ENCODE assay signal across 11 mouse cellular contexts in the genomic region with DNA sequence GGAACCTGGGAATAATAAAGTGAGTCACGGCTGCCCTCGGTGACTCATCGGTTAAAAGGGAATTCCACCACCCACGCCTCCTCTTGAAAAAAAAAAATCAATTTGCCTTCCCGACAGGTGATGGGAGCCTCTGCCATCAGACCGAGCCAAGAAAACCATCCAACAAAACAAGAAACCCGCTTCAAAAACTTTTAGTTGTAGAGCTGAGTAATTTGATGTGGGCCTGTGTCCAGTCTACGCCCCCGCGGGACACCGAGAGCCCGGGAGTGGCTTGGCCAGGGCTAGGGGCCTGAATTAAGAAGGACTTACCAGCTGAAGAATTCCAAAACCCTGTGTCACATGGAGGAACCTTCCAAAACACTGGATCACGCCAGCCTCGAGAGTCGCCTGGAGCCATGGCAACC.
DNase-seq lines count a peak whose midpoint lies in the region; ATAC-seq and TF ChIP-seq lines count a peak whose summit lies in the region.
"Had no signal": no experiment of that assay in that cellular context is flagged by ENCODE, and none has a peak within 500 bp of the region (broad histone marks: within the 10 kb centered on the region; RNA-seq: fewer than 3 reads in every experiment).

No protein-coding gene starts in this region.

- TF ChIP-seq CTCF in forebrain, postnatal 0 days (IDR thresholded peaks at IDR 0.05; ENCODE audit: low read depth) = no peak
- no peak for TF ChIP-seq CTCF in liver, postnatal 0 days (IDR thresholded peaks at IDR 0.05; ENCODE audit: low read depth)

- DNase-seq in forebrain, postnatal 0 days = peak; percentile 15
- DNase-seq in 3T3-L1 (ENCODE audit: low read depth, low spot score) = peak; percentile 99
- DNase-seq in brain, adult 2 months (ENCODE audit: low read depth, low spot score) = peak; percentile 63
- peak; percentile 77 for DNase-seq in heart, postnatal 4 days
- DNase-seq in retina, postnatal 1 day = no peak
- DNase-seq in hindbrain, embryonic 10.5 days (ENCODE audit: low spot score) = no peak
- no peak for DNase-seq in liver, postnatal 0 days

- H3K27ac ChIP-seq in forebrain, postnatal 0 days (ENCODE audit: low read depth, low read length) = no peak overlapping the region
- no peak overlapping the region for H3K27ac ChIP-seq in forebrain, embryonic 15.5 days (replicated peaks)
- no peak overlapping the region for H3K27ac ChIP-seq in hindbrain, embryonic 10.5 days
- no peak overlapping the region for H3K27ac ChIP-seq in liver, postnatal 0 days (ENCODE audit: low read depth)
- H3K27ac ChIP-seq: forebrain, embryonic 13.5 days; limb, embryonic 12.5 days; midbrain, embryonic 12.5 days had no signal

- WGBS in forebrain, postnatal 0 days = 54% methylated on average over 15 of the region's 15 CpGs
- WGBS in forebrain, embryonic 15.5 days = 74% methylated on average over 15 of the region's 15 CpGs
- 76% methylated on average over 15 of the region's 15 CpGs for WGBS in hindbrain, embryonic 10.5 days
- WGBS in liver, postnatal 0 days (ENCODE audit: insufficient replicate concordance) = 73% methylated on average over 15 of the region's 15 CpGs

- H3K9me3 ChIP-seq in forebrain, postnatal 0 days (ENCODE audit: low read length) = no peaks in the 10 kb centered on the region
- H3K9me3 ChIP-seq in forebrain, embryonic 15.5 days = no peaks in the 10 kb centered on the region
- H3K9me3 ChIP-seq in hindbrain, embryonic 10.5 days = no peaks in the 10 kb centered on the region
- no peaks in the 10 kb centered on the region for H3K9me3 ChIP-seq in liver, postnatal 0 days (ENCODE audit: low read length)
- H3K9me3 ChIP-seq: forebrain, embryonic 13.5 days; limb, embryonic 12.5 days; midbrain, embryonic 12.5 days had no signal

- no peak overlapping the region for H3K4me2 ChIP-seq in forebrain, postnatal 0 days (ENCODE audit: low read depth)
- no peak overlapping the region for H3K4me2 ChIP-seq in forebrain, embryonic 15.5 days (replicated peaks)
- no peak overlapping the region for H3K4me2 ChIP-seq in liver, postnatal 0 days (ENCODE audit: low read depth, low read length)
- H3K4me2 ChIP-seq: forebrain, embryonic 13.5 days; limb, embryonic 12.5 days; midbrain, embryonic 12.5 days had no signal

- ATAC-seq in forebrain, postnatal 0 days = peak; percentile 20; the same call in 1 of the 2 replicates
- ATAC-seq in forebrain, embryonic 15.5 days (replicated peaks) = no peak
- no peak; the same call in 1 of the 2 replicates for ATAC-seq in liver, postnatal 0 days
- ATAC-seq: forebrain, embryonic 13.5 days had no signal

- H3K27me3 ChIP-seq in forebrain, postnatal 0 days (ENCODE audit: insufficient read depth, low read length) = no peaks in the 10 kb centered on the region
- H3K27me3 ChIP-seq in forebrain, embryonic 15.5 days = no peaks in the 10 kb centered on the region
- H3K27me3 ChIP-seq in hindbrain, embryonic 10.5 days (ENCODE audit: insufficient read depth, poor library complexity, severe bottlenecking) = no peaks in the 10 kb centered on the region; the same call in 1 of the 2 replicates
- H3K27me3 ChIP-seq in liver, postnatal 0 days (ENCODE audit: insufficient read depth, low read length) = no peaks in the 10 kb centered on the region
- H3K27me3 ChIP-seq: forebrain, embryonic 13.5 days had no signal

- H3K4me3 ChIP-seq in forebrain, postnatal 0 days (ENCODE audit: low read depth, low read length) = no peak overlapping the region
- no peak overlapping the region for H3K4me3 ChIP-seq in forebrain, embryonic 15.5 days
- H3K4me3 ChIP-seq in hindbrain, embryonic 10.5 days = no peak overlapping the region
- no peak overlapping the region for H3K4me3 ChIP-seq in liver, postnatal 0 days (ENCODE audit: low read depth, low read length)
- H3K4me3 ChIP-seq: forebrain, embryonic 13.5 days; limb, embryonic 12.5 days; midbrain, embryonic 12.5 days had no signal

- H3K9ac ChIP-seq in forebrain, postnatal 0 days = no peak overlapping the region
- no peak overlapping the region for H3K9ac ChIP-seq in forebrain, embryonic 15.5 days (replicated peaks)
- no peak overlapping the region for H3K9ac ChIP-seq in liver, postnatal 0 days (replicated peaks)
- H3K9ac ChIP-seq: forebrain, embryonic 13.5 days; limb, embryonic 12.5 days; midbrain, embryonic 12.5 days had no signal

- H3K36me3 ChIP-seq in forebrain, postnatal 0 days (ENCODE audit: insufficient read depth) = no peaks in the 10 kb centered on the region
- H3K36me3 ChIP-seq in forebrain, embryonic 15.5 days = no peaks in the 10 kb centered on the region
- H3K36me3 ChIP-seq in hindbrain, embryonic 10.5 days = no peaks in the 10 kb centered on the region
- H3K36me3 ChIP-seq in liver, postnatal 0 days (replicated peaks; ENCODE audit: insufficient read depth, low read length) = no peaks in the 10 kb centered on the region
- H3K36me3 ChIP-seq: limb, embryonic 12.5 days; midbrain, embryonic 12.5 days had no signal

- no peak for TF ChIP-seq EP300 in liver, postnatal 0 days (IDR thresholded peaks at IDR 0.05; ENCODE audit: low read depth)

- H3K4me1 ChIP-seq in forebrain, postnatal 0 days (ENCODE audit: insufficient read depth) = no peaks in the 10 kb centered on the region
- no peaks in the 10 kb centered on the region for H3K4me1 ChIP-seq in forebrain, embryonic 15.5 days
- peaks cover 5% of the 10 kb centered on the region; the same call in 1 of the 2 replicates for H3K4me1 ChIP-seq in hindbrain, embryonic 10.5 days (replicated peaks)
- H3K4me1 ChIP-seq in liver, postnatal 0 days (ENCODE audit: insufficient read depth) = no peaks in the 10 kb centered on the region
- H3K4me1 ChIP-seq: forebrain, embryonic 13.5 days; limb, embryonic 12.5 days; midbrain, embryonic 12.5 days had no signal

Comparison
In these comparisons a context has a peak if more than half of its experiments do, and no peak if none do; other contexts are left out.
1. DNase-seq: peak in forebrain, postnatal 0 days (single experiment), 3T3-L1 (single experiment), brain, adult 2 months (single experiment) and heart, postnatal 4 days (single experiment); none in retina, postnatal 1 day (single experiment), hindbrain, embryonic 10.5 days (single experiment) and liver, postnatal 0 days (single experiment).